Mouse (Mus musculus): ENCODE data around the gene Pla2g5. TPM values are rescaled to one million over a fixed set of nuclear protein-coding genes. Genes with fewer than 3 reads are reported as not detected.

Gene Pla2g5
- total RNA-seq, 2 experiments from 2014 or later: 4.5 to 4.7 TPM

GRCm38 (mm10) chr4:138819101-138819500 is 44.2 kb downstream of the Pla2g5 start:
- intact Hi-C loops (cut with DNase I): no loop called here
- no peak overlapping the region for H3K27ac ChIP-seq
- TF ChIP-seq CTCF (IDR thresholded peaks at IDR 0.05): no peak
- DNase-seq (ENCODE audit: extremely low spot score in 1 of 2, low spot score in 2 of 2): no peak
- no peak overlapping the region for H3K4me3 ChIP-seq

- H3K27ac ChIP-seq: no peak overlapping the region
- intact Hi-C loops (cut with DNase I): no loop called here
- no peak for TF ChIP-seq CTCF (IDR thresholded peaks at IDR 0.05)
- H3K4me3 ChIP-seq: no peak overlapping the region
- DNase-seq (ENCODE audit: extremely low spot score in 1 of 2, low spot score in 2 of 2): no peak
These were observed 45.5 kb downstream of the Pla2g5 start for GRCm38 (mm10) chr4:138817736-138818135.

GRCm38 (mm10) chr4:138816166-138816565 is 47.1 kb downstream of the Pla2g5 start:
- intact Hi-C loops (cut with DNase I): no loop called here
- Histone ChIP-seq H3K27ac (no peak overlapping the region), H3K4me3 (no peak overlapping the region)
- no peak for TF ChIP-seq CTCF (IDR thresholded peaks at IDR 0.05)
- no peak for DNase-seq (ENCODE audit: extremely low spot score in 1 of 2, low spot score in 2 of 2)

GRCm38 (mm10) chr4:138806920-138807541 is 56.3 kb downstream of the Pla2g5 start:
- Histone ChIP-seq H3K27ac (no peak overlapping the region), H3K4me3 (no peak overlapping the region)
- intact Hi-C loops (cut with DNase I): no loop called here

GRCm38 (mm10) chr4:138806160-138806559 is 57.1 kb downstream of the Pla2g5 start:
- Histone ChIP-seq H3K27ac (peak overlapping the region; percentile 25; the same call in 1 of the 2 replicates), H3K4me3 (no peak overlapping the region)
- no peak for TF ChIP-seq CTCF (IDR thresholded peaks at IDR 0.05)
- intact Hi-C loops (cut with DNase I): no loop called here
- no peak for DNase-seq (ENCODE audit: extremely low spot score in 1 of 2, low spot score in 2 of 2)

More at GRCm38 (mm10) chr4:138806920-138807541, 56.3 kb downstream of the Pla2g5 start:
- TF ChIP-seq CTCF (IDR thresholded peaks at IDR 0.05): no peak
- DNase-seq (ENCODE audit: extremely low spot score in 1 of 2, low spot score in 2 of 2): no peak

GRCm38 (mm10) chr4:138805248-138805647 is 58.0 kb downstream of the Pla2g5 start:
- intact Hi-C loops (cut with DNase I): no loop called here
- no peak for TF ChIP-seq CTCF (IDR thresholded peaks at IDR 0.05)
- no peak for DNase-seq (ENCODE audit: extremely low spot score in 1 of 2, low spot score in 2 of 2)
- Histone ChIP-seq H3K4me3 (no peak overlapping the region), H3K27ac (peak overlapping the region; percentile 25)

GRCm38 (mm10) chr4:138802917-138803316 is 60.4 kb downstream of the Pla2g5 start:
- TF ChIP-seq CTCF (IDR thresholded peaks at IDR 0.05): no peak
- no peak overlapping the region for H3K4me3 ChIP-seq
- peak overlapping the region; percentile 93 for H3K27ac ChIP-seq
- no peak for DNase-seq (ENCODE audit: extremely low spot score in 1 of 2, low spot score in 2 of 2)
- intact Hi-C loops (cut with DNase I): loop anchor here (2.0 kb wide), 1 partner anchor 48 kb away; no protein-coding TSS in a partner anchor

GRCm38 (mm10) chr4:138801631-138802030 is 61.7 kb downstream of the Pla2g5 start:
- DNase-seq (ENCODE audit: extremely low spot score in 1 of 2, low spot score in 2 of 2): peak in 1 of 2 experiments; percentile 45
- intact Hi-C loops (cut with DNase I): loop anchor here (2.0 kb wide), 1 partner anchor 49 kb away; no protein-coding TSS in a partner anchor
- H3K27ac ChIP-seq: peak overlapping the region; percentile 93
- no peak overlapping the region for H3K4me3 ChIP-seq
- no peak for TF ChIP-seq CTCF (IDR thresholded peaks at IDR 0.05)

- Histone ChIP-seq H3K4me3 (no peak overlapping the region), H3K27ac (peak overlapping the region; percentile 93)
- intact Hi-C loops (cut with DNase I): no loop called here
- DNase-seq (ENCODE audit: extremely low spot score in 1 of 2, low spot score in 2 of 2): no peak
- TF ChIP-seq CTCF (IDR thresholded peaks at IDR 0.05): no peak
These were observed 63.0 kb downstream of the Pla2g5 start for GRCm38 (mm10) chr4:138800134-138800744.

- intact Hi-C loops (cut with DNase I): no loop called here
- peak in 1 of 2 experiments; percentile 38 for DNase-seq (ENCODE audit: extremely low spot score in 1 of 2, low spot score in 2 of 2)
These were observed 66.1 kb downstream of the Pla2g5 start for GRCm38 (mm10) chr4:138797217-138797570.

GRCm38 (mm10) chr4:138796513-138797216 is 66.6 kb downstream of the Pla2g5 start:
- Histone ChIP-seq H3K27ac (peak overlapping the region; percentile 81), H3K4me3 (no peak overlapping the region)
- no peak for DNase-seq (ENCODE audit: extremely low spot score in 1 of 2, low spot score in 2 of 2)
- TF ChIP-seq CTCF (IDR thresholded peaks at IDR 0.05): no peak
- intact Hi-C loops (cut with DNase I): no loop called here

More at GRCm38 (mm10) chr4:138797217-138797570, 66.1 kb downstream of the Pla2g5 start:
- H3K4me3 ChIP-seq: no peak overlapping the region
- peak overlapping the region; percentile 81 for H3K27ac ChIP-seq
- TF ChIP-seq CTCF (IDR thresholded peaks at IDR 0.05): no peak

GRCm38 (mm10) chr4:138794344-138794743 is 68.9 kb downstream of the Pla2g5 start:
- TF ChIP-seq CTCF (IDR thresholded peaks at IDR 0.05): no peak
- DNase-seq (ENCODE audit: extremely low spot score in 1 of 2, low spot score in 2 of 2): no peak
- H3K4me3 ChIP-seq: no peak overlapping the region
- no peak overlapping the region for H3K27ac ChIP-seq
- intact Hi-C loops (cut with DNase I): loop anchor here (5.0 kb wide), 1 partner anchor 347 kb away; no protein-coding TSS in a partner anchor
